Mouse (Mus musculus): ENCODE data around the gene D630045J12Rik. TPM values are rescaled to one million over a fixed set of nuclear protein-coding genes. Genes with fewer than 3 reads are reported as not detected.

D630045J12Rik gene
- polyA plus RNA-seq, 1 experiment, result 0.35 TPM

DNA sequence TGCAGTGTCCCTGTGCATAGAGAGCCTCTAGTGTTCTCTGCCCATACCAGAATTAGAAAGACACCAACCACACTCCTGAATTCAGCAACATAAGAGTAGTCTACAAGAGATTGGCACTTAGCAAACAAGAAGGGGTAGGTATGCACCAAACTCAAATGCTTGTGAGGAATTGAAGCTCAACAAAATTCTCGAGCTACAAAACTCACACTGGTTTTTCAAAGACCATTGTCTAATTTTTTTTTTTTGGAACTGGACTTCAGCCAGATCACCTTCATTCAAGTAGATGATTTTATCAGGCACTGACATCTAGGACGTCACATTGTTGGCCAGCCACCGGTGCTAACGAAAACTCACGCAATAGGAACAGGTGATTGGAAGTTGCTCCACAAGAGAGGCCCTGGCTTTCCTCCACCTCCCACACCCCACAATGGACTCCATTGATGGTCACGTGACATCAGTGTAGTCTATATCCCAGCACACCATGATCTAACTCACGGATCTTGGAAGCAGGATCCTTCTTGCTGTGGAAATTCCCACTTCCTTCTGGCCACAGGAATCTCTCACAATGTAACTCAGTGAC is 151.5 kb downstream of the D630045J12Rik start:
- TF ChIP-seq POLR2A (IDR thresholded peaks at IDR 0.05; ENCODE audit: low read depth, low read length) (no peak), CTCF (IDR thresholded peaks at IDR 0.05; ENCODE audit: extremely low read depth, insufficient read length, insufficient replicate concordance, low read depth, low read length) (no peak)
- no peak overlapping the region for H3K4me3 ChIP-seq (ENCODE audit: low read depth, low read length)
- 73% methylated on average over 7 of the region's 7 CpGs for WGBS

GRCm38 (mm10) chr6:38096961-38097370 is 156.8 kb downstream of the D630045J12Rik start:
- H3K27ac ChIP-seq (ENCODE audit: insufficient read depth, low read depth, low read length), result no peak overlapping the region
- H3K4me3 ChIP-seq (ENCODE audit: low read depth, low read length), result no peak overlapping the region
- 25% methylated on average over 5 of the region's 5 CpGs for WGBS

More for the DNA sequence above, 151.5 kb downstream of the D630045J12Rik start:
- H3K4me1 ChIP-seq (ENCODE audit: control insufficient read depth, insufficient read depth, insufficient read length, low read length), result no peaks in the 10 kb centered on the region
- no peaks in the 10 kb centered on the region for H3K36me3 ChIP-seq (ENCODE audit: control insufficient read depth, insufficient read depth, low read length)
- no peaks in the 10 kb centered on the region for H3K27me3 ChIP-seq (ENCODE audit: control insufficient read depth, insufficient read depth, low read length)
- no peak overlapping the region for H3K27ac ChIP-seq (ENCODE audit: insufficient read depth, low read depth, low read length)

DNA sequence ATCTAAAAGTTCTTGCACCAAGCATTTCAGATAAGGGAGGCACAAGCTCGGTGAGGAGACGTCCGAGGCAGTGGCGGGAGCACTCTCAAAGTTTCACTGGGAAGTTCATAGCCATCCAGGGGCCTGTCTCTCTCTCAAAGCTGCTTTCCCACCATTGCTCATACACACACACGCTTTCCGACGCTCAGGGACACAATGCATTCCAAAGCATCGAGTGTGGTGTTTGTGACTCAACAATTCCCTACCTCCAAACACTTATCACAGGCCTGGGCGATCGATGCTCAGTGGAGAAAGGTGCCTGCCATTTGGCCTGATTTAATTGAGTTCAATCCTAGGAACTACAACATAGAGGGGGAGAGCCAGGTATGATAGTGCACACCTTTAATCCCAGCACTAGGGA is 159.1 kb downstream of the D630045J12Rik start:
- Histone ChIP-seq H3K27ac (ENCODE audit: insufficient read depth, low read depth, low read length) (no peak overlapping the region), H3K36me3 (ENCODE audit: control insufficient read depth, insufficient read depth, low read length) (no peaks in the 10 kb centered on the region), H3K4me1 (ENCODE audit: control insufficient read depth, insufficient read depth, insufficient read length, low read length) (peaks cover 4% of the 10 kb centered on the region), H3K27me3 (ENCODE audit: control insufficient read depth, insufficient read depth, low read length) (no peaks in the 10 kb centered on the region), H3K4me3 (ENCODE audit: low read depth, low read length) (no peak overlapping the region)
- no peak for TF ChIP-seq CTCF (IDR thresholded peaks at IDR 0.05; ENCODE audit: extremely low read depth, insufficient read length, insufficient replicate concordance, low read depth, low read length)
- no peak for TF ChIP-seq POLR2A (IDR thresholded peaks at IDR 0.05; ENCODE audit: low read depth, low read length)
- WGBS, result 86% methylated on average over 10 of the region's 10 CpGs

More at GRCm38 (mm10) chr6:38096961-38097370, 156.8 kb downstream of the D630045J12Rik start:
- Histone ChIP-seq H3K27me3 (ENCODE audit: control insufficient read depth, insufficient read depth, low read length) (no peaks in the 10 kb centered on the region), H3K36me3 (ENCODE audit: control insufficient read depth, insufficient read depth, low read length) (no peaks in the 10 kb centered on the region), H3K4me1 (ENCODE audit: control insufficient read depth, insufficient read depth, insufficient read length, low read length) (peaks cover 4% of the 10 kb centered on the region)
- TF ChIP-seq POLR2A (IDR thresholded peaks at IDR 0.05; ENCODE audit: low read depth, low read length), result no peak
- TF ChIP-seq CTCF (IDR thresholded peaks at IDR 0.05; ENCODE audit: extremely low read depth, insufficient read length, insufficient replicate concordance, low read depth, low read length), result no peak

DNA sequence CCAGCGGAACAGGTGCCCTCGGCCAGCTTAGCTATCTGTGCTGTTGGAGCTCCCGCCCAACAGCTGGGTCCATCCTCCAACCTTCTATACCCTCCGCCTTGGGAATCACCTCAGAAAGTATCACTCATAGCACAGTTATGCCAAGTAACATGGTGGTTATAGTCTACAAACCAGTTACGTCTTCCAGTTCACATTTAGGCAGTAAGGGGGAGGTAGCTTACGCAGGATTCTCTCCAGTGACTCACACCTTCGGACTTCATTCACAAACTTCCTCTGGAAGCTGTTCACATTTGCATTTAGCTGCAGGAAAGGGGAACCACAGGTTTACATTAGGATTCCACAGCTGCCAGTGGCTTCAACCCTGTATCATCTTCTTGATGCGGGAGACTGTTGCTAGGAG is 161.3 kb downstream of the D630045J12Rik start:
- Histone ChIP-seq H3K4me1 (ENCODE audit: control insufficient read depth, insufficient read depth, insufficient read length, low read length) (peaks cover 4% of the 10 kb centered on the region), H3K27ac (ENCODE audit: insufficient read depth, low read depth, low read length) (no peak overlapping the region), H3K36me3 (ENCODE audit: control insufficient read depth, insufficient read depth, low read length) (no peaks in the 10 kb centered on the region), H3K4me3 (ENCODE audit: low read depth, low read length) (no peak overlapping the region), H3K27me3 (ENCODE audit: control insufficient read depth, insufficient read depth, low read length) (no peaks in the 10 kb centered on the region)
- no peak for TF ChIP-seq CTCF (IDR thresholded peaks at IDR 0.05; ENCODE audit: extremely low read depth, insufficient read length, insufficient replicate concordance, low read depth, low read length)
- no peak for TF ChIP-seq POLR2A (IDR thresholded peaks at IDR 0.05; ENCODE audit: low read depth, low read length)
- 90% methylated on average over 8 of the region's 8 CpGs for WGBS

DNA sequence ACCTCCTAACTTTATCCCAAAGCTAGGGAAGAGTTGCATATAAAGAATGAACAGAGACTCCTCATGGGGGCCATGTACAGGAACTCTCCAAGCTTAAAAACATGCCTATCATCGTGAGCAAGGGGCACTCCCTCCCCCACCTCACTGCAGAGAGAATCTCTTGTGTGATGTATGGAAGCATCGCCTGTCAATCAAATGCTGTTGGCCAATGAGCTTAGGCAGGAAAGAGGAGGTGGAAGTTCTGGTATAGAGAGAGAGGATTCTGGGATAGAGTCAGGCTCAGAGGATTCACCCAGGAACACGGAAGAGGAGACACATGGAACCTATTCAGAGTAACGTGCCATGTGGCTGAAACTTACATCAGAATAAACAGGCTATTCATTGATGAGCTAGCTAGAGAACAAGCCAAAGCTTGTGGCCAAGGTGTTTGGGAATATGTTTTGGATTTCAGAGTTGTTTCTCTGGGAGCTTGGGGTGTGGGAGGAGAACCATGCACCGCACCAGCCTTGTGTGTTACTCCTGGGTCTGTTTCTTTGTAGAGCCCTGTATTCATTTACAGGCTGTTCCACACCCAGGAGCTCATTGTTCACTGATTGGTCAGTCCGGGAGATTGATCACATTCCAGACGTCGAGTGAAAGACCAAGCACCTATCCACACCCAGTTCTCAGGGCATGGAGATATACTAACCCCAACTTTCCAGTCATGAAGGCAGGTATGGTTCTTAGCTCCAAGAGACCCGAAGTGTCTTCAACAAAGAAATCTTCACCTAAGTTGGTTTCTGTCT is 166.4 kb downstream of the D630045J12Rik start:
- 62% methylated on average over 9 of the region's 9 CpGs for WGBS
- H3K27me3 ChIP-seq (ENCODE audit: control insufficient read depth, insufficient read depth, low read length), result no peaks in the 10 kb centered on the region
- no peaks in the 10 kb centered on the region for H3K4me1 ChIP-seq (ENCODE audit: control insufficient read depth, insufficient read depth, insufficient read length, low read length)
- TF ChIP-seq CTCF (IDR thresholded peaks at IDR 0.05; ENCODE audit: extremely low read depth, insufficient read length, insufficient replicate concordance, low read depth, low read length), result no peak
- TF ChIP-seq POLR2A (IDR thresholded peaks at IDR 0.05; ENCODE audit: low read depth, low read length), result no peak
- no peaks in the 10 kb centered on the region for H3K36me3 ChIP-seq (ENCODE audit: control insufficient read depth, insufficient read depth, low read length)
- H3K27ac ChIP-seq (ENCODE audit: insufficient read depth, low read depth, low read length), result no peak overlapping the region
- H3K4me3 ChIP-seq (ENCODE audit: low read depth, low read length), result no peak overlapping the region

- H3K4me3 ChIP-seq (ENCODE audit: low read depth, low read length), result no peak overlapping the region
- 42% methylated on average over 4 of the region's 4 CpGs for WGBS
- H3K4me1 ChIP-seq (ENCODE audit: control insufficient read depth, insufficient read depth, insufficient read length, low read length), result no peaks in the 10 kb centered on the region
- H3K27ac ChIP-seq (ENCODE audit: insufficient read depth, low read depth, low read length), result no peak overlapping the region
- TF ChIP-seq CTCF (IDR thresholded peaks at IDR 0.05; ENCODE audit: extremely low read depth, insufficient read length, insufficient replicate concordance, low read depth, low read length), result no peak
- TF ChIP-seq POLR2A (IDR thresholded peaks at IDR 0.05; ENCODE audit: low read depth, low read length), result no peak
- no peaks in the 10 kb centered on the region for H3K36me3 ChIP-seq (ENCODE audit: control insufficient read depth, insufficient read depth, low read length)
- H3K27me3 ChIP-seq (ENCODE audit: control insufficient read depth, insufficient read depth, low read length), result no peaks in the 10 kb centered on the region
These were observed 170.6 kb downstream of the D630045J12Rik start for GRCm38 (mm10) chr6:38083204-38083603.

GRCm38 (mm10) chr6:38081727-38082341 is 172.0 kb downstream of the D630045J12Rik start:
- WGBS, result 65% methylated on average over 11 of the region's 11 CpGs
- H3K27me3 ChIP-seq (ENCODE audit: control insufficient read depth, insufficient read depth, low read length), result no peaks in the 10 kb centered on the region
- no peak overlapping the region for H3K4me3 ChIP-seq (ENCODE audit: low read depth, low read length)
- H3K27ac ChIP-seq (ENCODE audit: insufficient read depth, low read depth, low read length), result no peak overlapping the region
- H3K4me1 ChIP-seq (ENCODE audit: control insufficient read depth, insufficient read depth, insufficient read length, low read length), result no peaks in the 10 kb centered on the region
- no peaks in the 10 kb centered on the region for H3K36me3 ChIP-seq (ENCODE audit: control insufficient read depth, insufficient read depth, low read length)
- TF ChIP-seq POLR2A (IDR thresholded peaks at IDR 0.05; ENCODE audit: low read depth, low read length) (no peak), CTCF (IDR thresholded peaks at IDR 0.05; ENCODE audit: extremely low read depth, insufficient read length, insufficient replicate concordance, low read depth, low read length) (no peak)

All from small intestine, adult 2 months (tissue).